13 mouse cellular contexts compared by ENCODE assay signal in the genomic region with DNA sequence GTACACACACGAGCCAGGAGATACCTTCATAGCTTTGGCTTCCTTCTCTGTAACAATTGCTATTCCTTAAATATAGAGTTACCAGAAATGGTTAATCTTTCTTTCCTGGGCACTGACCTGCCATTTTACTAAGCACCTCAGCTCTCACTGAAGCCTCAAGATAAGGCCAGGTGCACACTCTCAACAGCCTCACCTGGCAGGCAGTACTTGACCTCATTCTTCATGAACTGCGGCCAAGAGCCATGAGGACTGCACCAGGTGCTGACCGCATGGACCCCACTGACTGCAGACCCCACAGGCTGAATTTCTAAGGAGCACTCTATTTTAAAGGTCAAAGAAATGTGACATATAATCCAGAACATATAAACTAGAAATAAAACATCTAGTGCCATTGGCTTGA.
A peak's percentile ranks its signal among the peaks of the same experiment; 100 is the strongest.
DNase-seq lines count a peak whose midpoint lies in the region.
"Had no signal": no experiment of that assay in that cellular context is flagged by ENCODE, and none has a peak within 500 bp of the region (broad histone marks: within the 10 kb centered on the region; RNA-seq: fewer than 3 reads in every experiment).

No protein-coding gene starts in this region.

- peak; percentile 47 to 54 for DNase-seq in cerebellum, postnatal 10 days
- DNase-seq in cerebellum, adult 9-11 months, result no peak
- DNase-seq in lung, adult 18-20 months, result peak; percentile 32 to 50
- DNase-seq in lung, postnatal 25 days (ENCODE audit: low spot score), result no peak
- peak; percentile 34 for DNase-seq in lung, postnatal 10 days
- no peak for DNase-seq in lung, postnatal 14 days
- DNase-seq: adrenal gland, adult 8-10 months; adrenal gland, postnatal 14 days; adrenal gland, postnatal 36 days; B cell, adult 2 months; cerebellum, adult 11-12 months; cerebellum, adult 2 months; cerebellum, adult 9-10 months had no signal

Comparison
In these comparisons a context has a peak if more than half of its experiments do, and no peak if none do; other contexts are left out.
1. DNase-seq: peak in cerebellum, postnatal 10 days (2 of 2), lung, adult 18-20 months (2 of 2) and lung, postnatal 10 days (single experiment); none in cerebellum, adult 9-11 months (single experiment), lung, postnatal 25 days (single experiment) and lung, postnatal 14 days (single experiment).